Mouse (Mus musculus): ENCODE measurements around the gene Nudt7.

The Nudt7 gene

GRCm38 (mm10) chr8:114153311-114154045 lies 20.1 kb downstream of the Nudt7 start:
- no peak for DNase-seq

GRCm38 (mm10) chr8:114158586-114158985 lies 25.2 kb downstream of the Nudt7 start:
- no peak for DNase-seq

- no peak for DNase-seq
These were observed 26.3 kb downstream of the Nudt7 start for GRCm38 (mm10) chr8:114159666-114160065.

GRCm38 (mm10) chr8:114163871-114164270 lies 30.5 kb downstream of the Nudt7 start:
- DNase-seq: no peak

- no peak for DNase-seq
These were observed 31.2 kb downstream of the Nudt7 start for GRCm38 (mm10) chr8:114164444-114165096.

- DNase-seq: no peak
These were observed 32.4 kb downstream of the Nudt7 start for GRCm38 (mm10) chr8:114165741-114166140.

GRCm38 (mm10) chr8:114176721-114177120 lies 43.4 kb downstream of the Nudt7 start:
- DNase-seq: no peak

- DNase-seq: no peak
These were observed 60.0 kb downstream of the Nudt7 start for GRCm38 (mm10) chr8:114193334-114193733.

- no peak for DNase-seq
These were observed 65.6 kb downstream of the Nudt7 start for GRCm38 (mm10) chr8:114198990-114199389.

Measured in right cerebral cortex, postnatal 4 days (tissue).